Mouse (Mus musculus) spleen, adult 18-20 months (tissue): ENCODE measurements at regions not wholly inside any gene's neighbourhood (a gene's known extent, or its start where the extent isn't known, plus 50 kb on each side); places are given as distances from the start of the nearest gene placed in this dataset.

Source experiments
- DNase-seq, 2 experiments: peaks; one replicate each; pipeline ENCODE4 v3.0.0; 2022; ENCODE audit warnings: mixed read lengths in 2 of 2

GRCm38 (mm10) chr5:132892591-132892990 lies 349.4 kb upstream of the Auts2 start:
- DNase-seq = no peak

GRCm38 (mm10) chr5:132884130-132884529 lies 341.0 kb upstream of the Auts2 start:
- no peak for DNase-seq

- no peak for DNase-seq
These were observed 339.1 kb upstream of the Auts2 start for GRCm38 (mm10) chr5:132882291-132882690.

GRCm38 (mm10) chr5:132881170-132881569 lies 338.0 kb upstream of the Auts2 start:
- no peak for DNase-seq

- no peak for DNase-seq
These were observed 333.2 kb upstream of the Auts2 start for GRCm38 (mm10) chr5:132876336-132876840.

- DNase-seq = no peak
These were observed 315.8 kb upstream of the Auts2 start for GRCm38 (mm10) chr5:132858846-132859510.

GRCm38 (mm10) chr5:132855619-132856510 lies 312.7 kb upstream of the Auts2 start:
- DNase-seq = no peak

GRCm38 (mm10) chr5:132850770-132851169 lies 307.6 kb upstream of the Auts2 start:
- DNase-seq = no peak

GRCm38 (mm10) chr5:132848086-132848485 lies 304.9 kb upstream of the Auts2 start:
- DNase-seq = no peak

- DNase-seq = no peak
These were observed 300.1 kb upstream of the Auts2 start for GRCm38 (mm10) chr5:132843284-132843683.

- no peak for DNase-seq
These were observed 298.6 kb upstream of the Auts2 start for GRCm38 (mm10) chr5:132841794-132842193.

GRCm38 (mm10) chr5:132837420-132837819 lies 294.3 kb upstream of the Auts2 start:
- DNase-seq = no peak

GRCm38 (mm10) chr5:132828993-132829392 lies 285.8 kb upstream of the Auts2 start:
- no peak for DNase-seq

- no peak for DNase-seq
These were observed 284.6 kb upstream of the Auts2 start for GRCm38 (mm10) chr5:132827555-132828333.

- DNase-seq = no peak
These were observed 282.9 kb upstream of the Auts2 start for GRCm38 (mm10) chr5:132826009-132826408.

- DNase-seq = no peak
These were observed 274.5 kb upstream of the Auts2 start for GRCm38 (mm10) chr5:132817665-132818064.

- DNase-seq = no peak
These were observed 266.0 kb upstream of the Auts2 start for GRCm38 (mm10) chr5:132809181-132809580.

- DNase-seq = no peak
These were observed 252.9 kb upstream of the Auts2 start for GRCm38 (mm10) chr5:132796061-132796460.

GRCm38 (mm10) chr5:132792484-132792883 lies 249.3 kb upstream of the Auts2 start:
- no peak for DNase-seq

- no peak for DNase-seq
These were observed 242.1 kb upstream of the Auts2 start for GRCm38 (mm10) chr5:132785291-132785690.

- DNase-seq = no peak
These were observed 241.6 kb upstream of the Auts2 start for GRCm38 (mm10) chr5:132784791-132785190.

GRCm38 (mm10) chr5:132774141-132774680 lies 231.1 kb upstream of the Auts2 start:
- DNase-seq = no peak

GRCm38 (mm10) chr5:132760396-132760795 lies 217.3 kb upstream of the Auts2 start:
- no peak for DNase-seq
